Mouse (Mus musculus): ENCODE results near the gene Lpp. TPM values are rescaled to one million over a fixed set of nuclear protein-coding genes. Genes with fewer than 3 reads are reported as not detected.

Gene Lpp
- total and polyA plus RNA-seq, 3 experiments = not detected

DNA sequence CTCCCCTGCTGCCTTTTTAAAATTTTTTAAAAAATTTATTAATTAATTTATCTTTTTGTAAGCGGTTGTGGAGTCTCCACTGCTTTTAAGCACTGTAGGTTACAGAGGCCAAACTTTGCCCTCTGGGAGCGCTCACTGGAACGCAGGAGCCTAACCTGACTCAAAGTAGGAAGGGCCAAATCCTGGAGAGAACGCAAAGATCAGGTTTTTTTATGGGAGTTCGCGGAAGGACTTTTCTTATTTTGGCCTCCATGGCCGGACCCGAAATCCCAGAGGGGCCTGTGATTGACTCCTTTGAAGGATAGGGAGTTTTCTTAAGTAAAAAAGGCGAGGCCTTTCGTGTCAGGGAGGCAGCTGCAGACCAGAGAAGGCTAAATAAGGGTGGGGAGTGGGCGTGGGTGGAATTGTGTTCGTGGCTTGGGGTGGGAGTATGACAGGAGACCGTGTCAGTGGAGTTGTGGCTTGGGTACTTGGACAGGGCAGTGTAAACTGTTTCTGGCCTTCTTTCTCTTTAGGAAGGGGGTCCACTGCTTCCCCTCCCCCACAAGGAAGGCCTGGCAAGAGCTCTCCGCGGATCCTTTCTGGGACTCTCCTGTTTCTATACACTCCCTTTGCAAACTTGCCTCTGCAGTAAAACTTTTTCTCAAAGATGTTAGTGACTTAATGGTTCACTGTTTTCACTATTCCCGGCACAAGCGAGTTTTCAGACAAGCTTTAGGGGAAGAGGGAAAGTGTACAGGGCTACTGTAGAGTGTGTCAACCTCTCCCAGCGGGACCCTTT lies 1.1 kb downstream of the Lpp start:
- no peaks in the 10 kb centered on the region for H3K36me3 ChIP-seq (ENCODE audit: control insufficient read depth in 1 of 2, insufficient read depth in 2 of 2, low read length in 2 of 2)
- no peak overlapping the region for H3K4me3 ChIP-seq (ENCODE audit: control insufficient read depth in 1 of 2, insufficient read depth in 1 of 2, low read depth in 2 of 2, low read length in 2 of 2)
- no peak for TF ChIP-seq NELFE (IDR thresholded peaks at IDR 0.05; ENCODE audit: low read depth, low read length)
- no peak for TF ChIP-seq POLR2AphosphoS5 (IDR thresholded peaks at IDR 0.05; ENCODE audit: borderline replicate concordance, low read depth, low read length)
- TF ChIP-seq HCFC1 (IDR thresholded peaks at IDR 0.05; ENCODE audit: low read depth, low read length) = no peak
- no peaks in the 10 kb centered on the region for H3K9me3 ChIP-seq (replicated peaks; ENCODE audit: insufficient read depth, low read length)
- no peak overlapping the region for H3K9ac ChIP-seq (ENCODE audit: control insufficient read depth, low read depth, low read length, poor library complexity, severe bottlenecking)
- no peak for DNase-seq (ENCODE audit: low read depth, low spot score)
- no peak overlapping the region for H3K27ac ChIP-seq (ENCODE audit: control insufficient read depth, low read depth, low read length)
- no peaks in the 10 kb centered on the region for H3K79me2 ChIP-seq (ENCODE audit: control insufficient read depth, insufficient read depth, low read length, poor library complexity)
- H3K27me3 ChIP-seq (ENCODE audit: control insufficient read depth in 1 of 2, insufficient read depth in 2 of 2, low read length in 2 of 2) = no peaks in the 10 kb centered on the region
- H3K4me1 ChIP-seq (ENCODE audit: control insufficient read depth in 1 of 2, insufficient read depth in 2 of 2, low read length in 2 of 2) = no peaks in the 10 kb centered on the region

DNA sequence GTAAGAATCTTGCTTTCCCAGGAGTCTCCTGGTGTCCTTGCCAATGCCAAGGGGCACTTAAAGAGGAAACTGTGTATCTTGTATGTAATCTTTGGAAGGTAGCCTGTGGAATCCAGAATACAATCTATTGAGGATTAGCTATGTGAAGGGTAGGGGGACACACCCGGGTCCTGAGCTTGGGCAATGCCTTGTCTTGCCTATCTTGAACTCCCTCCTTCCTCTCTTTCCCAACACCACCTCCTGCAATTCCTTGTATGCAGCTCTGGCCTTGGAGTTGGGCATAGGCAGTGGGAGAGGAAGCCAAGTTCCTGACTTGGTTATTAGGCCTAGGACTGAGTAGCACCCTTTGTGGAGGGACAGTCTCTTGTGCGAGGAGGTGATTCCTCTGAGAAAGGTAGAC lies 1.8 kb downstream of the Lpp start:
- no peak overlapping the region for H3K9ac ChIP-seq (ENCODE audit: control insufficient read depth, low read depth, low read length, poor library complexity, severe bottlenecking)
- TF ChIP-seq MXI1 (IDR thresholded peaks at IDR 0.05; ENCODE audit: low read depth, low read length) (no peak), NRF1 (IDR thresholded peaks at IDR 0.05; ENCODE audit: insufficient read depth, low read depth, low read length, poor library complexity, severe bottlenecking) (no peak)
- H3K79me2 ChIP-seq (ENCODE audit: control insufficient read depth, insufficient read depth, low read length, poor library complexity) = no peaks in the 10 kb centered on the region
- H3K4me1 ChIP-seq (ENCODE audit: control insufficient read depth in 1 of 2, insufficient read depth in 2 of 2, low read length in 2 of 2) = no peaks in the 10 kb centered on the region
- no peak for DNase-seq (ENCODE audit: low read depth, low spot score)
- no peaks in the 10 kb centered on the region for H3K9me3 ChIP-seq (replicated peaks; ENCODE audit: insufficient read depth, low read length)
- H3K36me3 ChIP-seq (ENCODE audit: control insufficient read depth in 1 of 2, insufficient read depth in 2 of 2, low read length in 2 of 2) = no peaks in the 10 kb centered on the region
- no peaks in the 10 kb centered on the region for H3K27me3 ChIP-seq (ENCODE audit: control insufficient read depth in 1 of 2, insufficient read depth in 2 of 2, low read length in 2 of 2)
- H3K4me3 ChIP-seq (ENCODE audit: control insufficient read depth in 1 of 2, insufficient read depth in 1 of 2, low read depth in 2 of 2, low read length in 2 of 2) = no peak overlapping the region
- H3K27ac ChIP-seq (ENCODE audit: control insufficient read depth, low read depth, low read length) = no peak overlapping the region

DNA sequence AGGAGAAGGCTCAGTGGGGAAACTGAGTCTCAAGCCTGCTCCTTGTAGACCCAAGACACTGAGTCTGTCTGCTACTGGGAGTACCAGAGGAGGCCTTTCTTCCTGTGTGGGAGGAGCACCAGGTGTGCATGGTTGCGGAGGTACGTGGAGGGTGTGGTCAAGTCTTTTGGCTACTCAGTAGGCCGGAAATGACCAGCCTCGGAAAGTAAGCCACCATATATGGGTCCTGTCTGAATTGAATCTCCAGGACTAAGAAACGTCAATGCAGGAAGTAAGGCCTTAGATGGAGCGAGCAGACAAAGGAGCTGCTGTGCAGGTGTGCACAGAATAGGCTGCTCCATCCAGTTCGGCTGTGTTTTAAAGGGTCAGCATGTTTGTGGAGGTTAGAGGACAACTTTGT lies 3.2 kb downstream of the Lpp start:
- no peaks in the 10 kb centered on the region for H3K36me3 ChIP-seq (ENCODE audit: control insufficient read depth in 1 of 2, insufficient read depth in 2 of 2, low read length in 2 of 2)
- H3K4me3 ChIP-seq (ENCODE audit: control insufficient read depth in 1 of 2, insufficient read depth in 1 of 2, low read depth in 2 of 2, low read length in 2 of 2) = no peak overlapping the region
- TF ChIP-seq CHD2 (IDR thresholded peaks at IDR 0.05; ENCODE audit: low read length) (no peak), MXI1 (IDR thresholded peaks at IDR 0.05; ENCODE audit: low read depth, low read length) (no peak), KAT2A (conservative IDR thresholded peaks at IDR 0.05; ENCODE audit: low read depth, low read length) (no peak), TCF12 (IDR thresholded peaks at IDR 0.05; ENCODE audit: low read depth, low read length) (no peak), GATA1 (IDR thresholded peaks at IDR 0.05; ENCODE audit: low read depth, low read length) (no peak)
- H3K27ac ChIP-seq (ENCODE audit: control insufficient read depth, low read depth, low read length) = no peak overlapping the region
- H3K9ac ChIP-seq (ENCODE audit: control insufficient read depth, low read depth, low read length, poor library complexity, severe bottlenecking) = no peak overlapping the region
- DNase-seq (ENCODE audit: low read depth, low spot score) = no peak
- no peaks in the 10 kb centered on the region for H3K79me2 ChIP-seq (ENCODE audit: control insufficient read depth, insufficient read depth, low read length, poor library complexity)
- no peaks in the 10 kb centered on the region for H3K4me1 ChIP-seq (ENCODE audit: control insufficient read depth in 1 of 2, insufficient read depth in 2 of 2, low read length in 2 of 2)
- H3K27me3 ChIP-seq (ENCODE audit: control insufficient read depth in 1 of 2, insufficient read depth in 2 of 2, low read length in 2 of 2) = no peaks in the 10 kb centered on the region
- no peaks in the 10 kb centered on the region for H3K9me3 ChIP-seq (replicated peaks; ENCODE audit: insufficient read depth, low read length)
